Mouse (Mus musculus) stomach, postnatal 0 days (tissue): ENCODE data around the gene Myg1.

Experiments
- CTCF ChIP-seq: IDR thresholded peaks from 2 replicates; pipeline ENCODE4 v1.5.1; 2016; ENCODE audit warnings: antibody characterized with exemption, low read depth, mild to moderate bottlenecking, moderate library complexity
- EP300 ChIP-seq: optimal IDR thresholded peaks from 2 replicates; pipeline ENCODE3; 2016; ENCODE audit warnings: antibody characterized with exemption

GRCm38 (mm10) chr15:102352177-102352576 is 20.7 kb downstream of the Myg1 start:
- TF ChIP-seq CTCF (peak; percentile 59), EP300 (no peak)
